Mouse (Mus musculus) hindbrain, embryonic 12.5 days (tissue): ENCODE results near the gene Zxdb. TPM values are rescaled to one million over a fixed set of nuclear protein-coding genes. Genes with fewer than 3 reads are reported as not detected.
"Not testable (repeated sequence)": the region's sequence is repeated elsewhere in the genome, so short reads cannot be mapped to it uniquely, and the experiment has no call there.

Experiments used
- ATAC-seq: fragments of 200-750 bp; cut with Nextera tagmentation; 2 replicates; pipeline ENCODE4 v1.8.0; 2017; ENCODE audit warnings: moderate TSS enrichment; ENCODE audit not compliant: low FRiP score
- H3K27ac ChIP-seq: fragments of 300-500 bp; sonication (generic); 2 replicates; pipeline ENCODE4 v1.5.1; 2016; ENCODE audit warnings: mild to moderate bottlenecking
- H3K27me3 ChIP-seq: fragments of 300-500 bp; sonication (generic); 2 replicates; pipeline ENCODE4 v1.6.1; 2016; ENCODE audit warnings: mild to moderate bottlenecking
- H3K36me3 ChIP-seq: fragments of 300-500 bp; sonication (generic); 2 replicates; pipeline ENCODE4 v1.6.1; 2016; ENCODE audit warnings: mild to moderate bottlenecking
- H3K4me1 ChIP-seq: fragments of 300-500 bp; sonication (generic); 2 replicates; pipeline ENCODE4 v1.6.1; 2016
- H3K4me2 ChIP-seq: fragments of 300-500 bp; sonication (generic); replicated peaks from 2 replicates; pipeline ENCODE4 v1.6.1; 2016; ENCODE audit warnings: mild to moderate bottlenecking
- H3K4me3 ChIP-seq: fragments of 300-500 bp; sonication (generic); 2 replicates; pipeline ENCODE4 v1.5.1; 2016; ENCODE audit warnings: mild to moderate bottlenecking
- H3K9ac ChIP-seq: fragments of 300-500 bp; sonication (generic); 2 replicates; pipeline ENCODE4 v1.6.1; 2016; ENCODE audit warnings: mild to moderate bottlenecking, moderate library complexity
- H3K9me3 ChIP-seq: fragments of 300-500 bp; sonication (generic); replicated peaks from 2 replicates; pipeline ENCODE4 v1.6.1; 2016; ENCODE audit warnings: mild to moderate bottlenecking
- WGBS: fragments of 180-500 bp; shearing (Covaris S2); methylation state at CpG from one replicate; pipeline ENCODE4 v1.1.7; 2016; 5-methylcytosine and 5-hydroxymethylcytosine counted together
- polyA plus RNA-seq: library from polyadenylated mRNA; unstranded; fragments of >200 nt; fragmentation: Nextera tagmentation; extraction: Ambion mirVana; gene quantifications from 2 replicates; pipeline ENCODE4 v1.2.1, GENCODE M21; 2016

The Zxdb gene
- polyA plus RNA-seq, result 1.7 and 2.0 TPM in 2 replicates

DNA sequence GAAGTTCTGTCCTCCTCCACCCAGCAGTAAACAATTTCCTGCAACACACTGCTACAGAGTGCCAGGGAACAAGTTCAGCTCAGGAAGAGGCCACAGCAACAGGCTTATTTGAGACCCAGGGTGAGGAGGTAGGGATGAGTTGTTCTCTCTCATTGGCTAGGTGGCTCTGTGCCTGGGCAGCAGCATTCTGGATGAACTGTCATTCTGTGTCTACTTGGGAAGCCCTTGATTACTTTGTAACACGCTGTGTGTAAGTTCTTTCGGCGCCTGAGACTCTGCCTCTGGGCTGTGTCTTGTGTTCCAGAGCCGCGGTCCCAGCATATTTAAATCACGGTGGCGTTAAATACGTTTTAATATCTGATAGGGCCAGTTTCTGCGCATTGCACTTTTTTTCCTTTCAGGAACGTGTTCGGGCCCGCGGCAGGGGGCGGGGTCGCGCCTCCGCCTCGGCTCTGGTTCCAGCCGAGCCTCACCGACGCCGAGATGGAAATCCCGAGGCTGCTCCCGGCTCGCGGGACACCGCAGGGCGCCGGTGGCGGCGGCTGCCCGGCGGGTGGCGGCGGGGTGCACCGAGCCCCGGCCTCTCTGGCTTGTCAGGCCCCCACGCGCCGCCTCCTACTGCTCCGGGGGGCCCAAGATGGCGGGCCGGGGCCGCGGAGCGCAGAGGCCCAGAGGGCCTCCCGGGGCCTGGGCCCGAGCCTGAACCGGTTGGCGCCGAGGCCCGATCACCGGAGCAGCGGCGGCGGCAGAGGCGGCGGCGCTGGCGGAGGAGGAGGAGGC, at the start of gene Zxdb:
Gene Zxdb (plus strand): TSS at position 378 of the 780 bp plus-strand sequence.
- H3K27me3 ChIP-seq, H3K4me1 ChIP-seq, H3K27ac ChIP-seq, H3K4me2 ChIP-seq, H3K36me3 ChIP-seq, H3K9ac ChIP-seq, H3K9me3 ChIP-seq: not testable (repeated sequence)
- ATAC-seq, result peak; percentile 80
- no CpG with 5 or more reads among the region's 60 CpGs for WGBS
- H3K4me3 ChIP-seq, result peak within 1 kb of the TSS; percentile 27

DNA sequence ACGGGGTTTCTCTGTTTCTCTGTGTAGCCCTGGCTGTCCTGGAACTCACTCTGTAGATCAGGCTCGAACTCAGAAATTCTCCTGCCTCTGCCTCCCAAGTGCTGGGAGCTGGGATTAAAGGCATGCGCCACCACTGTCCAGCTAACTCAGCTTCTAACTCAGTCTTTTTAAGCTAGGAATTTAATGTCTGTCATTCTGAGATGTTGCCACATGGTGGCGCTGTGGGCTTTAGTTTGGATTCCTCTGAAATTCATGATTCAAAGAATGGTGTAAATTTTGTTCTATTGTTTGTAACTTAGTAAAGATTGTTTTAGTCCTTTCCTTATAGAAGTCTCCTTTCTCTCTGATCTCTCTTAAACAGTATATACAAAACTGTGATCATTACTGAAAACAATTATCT, 49.4 kb upstream of the Zxdb start:
- ATAC-seq, result no peak
- H3K4me3 ChIP-seq, result no peak overlapping the region
- H3K36me3 ChIP-seq, result no peaks in the 10 kb centered on the region
- no peak overlapping the region for H3K4me2 ChIP-seq
- H3K27me3 ChIP-seq, result no peaks in the 10 kb centered on the region
- no peak overlapping the region for H3K9ac ChIP-seq
- H3K4me1 ChIP-seq, result no peaks in the 10 kb centered on the region
- 48% methylated on average over 4 of the region's 4 CpGs for WGBS
- no peak overlapping the region for H3K27ac ChIP-seq
- no peaks in the 10 kb centered on the region for H3K9me3 ChIP-seq

DNA sequence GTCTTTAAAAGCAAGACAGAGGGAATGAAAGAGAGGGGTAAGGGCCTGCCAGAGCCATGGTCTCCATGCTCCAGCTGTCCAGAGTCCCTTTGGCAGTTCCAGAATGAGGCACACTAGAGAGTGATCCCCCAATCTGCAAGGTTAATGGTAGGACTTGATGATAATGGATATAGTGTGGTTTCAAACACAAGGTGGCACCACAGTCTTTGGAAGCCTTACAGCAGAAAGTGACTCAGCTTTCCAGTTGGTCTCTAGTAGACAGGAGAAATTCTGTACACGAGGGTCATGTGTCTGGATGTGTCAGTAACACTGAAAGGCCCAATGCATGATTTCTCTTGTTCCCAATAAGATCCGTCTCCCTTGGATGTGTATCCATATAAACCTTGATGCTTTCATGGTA, 42.8 kb upstream of the Zxdb start:
- not testable (repeated sequence) for H3K36me3 ChIP-seq, H3K4me2 ChIP-seq, ATAC-seq, H3K9ac ChIP-seq, H3K4me1 ChIP-seq, H3K27me3 ChIP-seq, H3K27ac ChIP-seq, H3K9me3 ChIP-seq, H3K4me3 ChIP-seq
- WGBS, result no CpG with 5 or more reads among the region's 2 CpGs

DNA sequence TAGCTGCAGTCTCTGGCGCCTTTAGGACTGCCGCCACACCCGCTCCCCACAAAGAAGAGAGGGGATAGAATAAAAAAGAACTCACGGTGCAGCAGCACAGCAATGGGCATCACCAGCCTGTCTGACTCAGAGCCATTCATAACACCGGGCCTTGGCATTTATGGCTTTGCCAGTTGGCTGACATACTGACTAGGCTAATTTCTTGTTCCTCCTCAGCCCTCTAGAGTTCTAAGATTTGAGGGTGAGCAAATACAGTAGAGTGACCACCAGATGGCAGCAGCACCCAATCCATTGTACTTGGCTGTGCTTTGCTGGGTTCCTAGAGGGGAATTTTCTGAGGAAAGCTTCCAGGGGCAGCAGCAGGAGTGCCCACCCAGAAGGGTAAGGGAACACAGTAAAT, 34.8 kb upstream of the Zxdb start:
- 81% methylated on average over 5 of the region's 5 CpGs for WGBS
- ATAC-seq, result peak; percentile 58; the same call in 1 of the 2 replicates
- not testable (repeated sequence) for H3K27ac ChIP-seq, H3K9ac ChIP-seq, H3K36me3 ChIP-seq, H3K4me2 ChIP-seq, H3K27me3 ChIP-seq, H3K9me3 ChIP-seq, H3K4me1 ChIP-seq, H3K4me3 ChIP-seq

DNA sequence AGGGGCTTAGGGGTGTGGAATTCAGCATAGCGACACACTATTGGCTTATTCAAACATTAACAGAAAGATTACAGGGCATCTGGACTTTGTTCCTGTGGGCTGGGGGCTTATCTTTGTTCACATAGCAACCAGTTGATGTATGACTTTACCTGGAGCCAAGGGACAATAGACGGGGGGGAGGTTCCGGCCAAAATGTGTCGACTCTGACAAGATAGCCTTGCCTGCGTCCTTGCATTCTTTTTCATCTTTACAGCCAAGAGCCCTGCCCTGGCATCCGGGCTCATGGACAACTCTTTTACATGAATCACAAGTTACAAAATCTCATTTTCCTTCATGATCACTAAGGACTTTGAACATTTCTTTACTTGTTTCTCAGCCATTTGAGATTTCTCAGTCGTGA, 17.7 kb upstream of the Zxdb start:
- not testable (repeated sequence) for H3K4me3 ChIP-seq, H3K4me2 ChIP-seq, H3K36me3 ChIP-seq, H3K9ac ChIP-seq, H3K27me3 ChIP-seq, H3K4me1 ChIP-seq, H3K27ac ChIP-seq, H3K9me3 ChIP-seq, ATAC-seq
- 93% methylated on average over 7 of the region's 7 CpGs for WGBS

DNA sequence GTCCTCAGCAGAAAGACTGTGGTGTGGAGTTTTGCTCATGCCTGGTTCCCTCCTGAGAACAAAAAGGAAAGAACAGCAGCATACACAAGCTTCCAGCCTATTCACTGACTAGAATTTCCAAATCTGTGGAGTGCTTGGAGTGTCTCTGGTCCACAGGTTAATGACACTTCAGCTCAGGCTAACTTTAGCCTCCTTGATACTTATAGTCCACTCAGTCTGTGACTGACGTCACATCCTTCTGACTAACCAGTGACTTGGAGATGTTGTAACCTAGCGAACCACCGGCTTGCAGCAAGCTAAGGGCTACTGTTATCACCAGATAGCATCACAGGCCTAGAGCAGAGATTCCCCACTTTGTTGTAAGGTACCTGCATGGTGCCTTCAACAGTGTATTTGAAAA, 14.6 kb upstream of the Zxdb start:
- H3K9ac ChIP-seq, H3K27ac ChIP-seq, H3K27me3 ChIP-seq, H3K4me1 ChIP-seq, H3K36me3 ChIP-seq, ATAC-seq, H3K4me3 ChIP-seq, H3K9me3 ChIP-seq, H3K4me2 ChIP-seq: not testable (repeated sequence)
- no CpG with 5 or more reads among the region's 3 CpGs for WGBS

DNA sequence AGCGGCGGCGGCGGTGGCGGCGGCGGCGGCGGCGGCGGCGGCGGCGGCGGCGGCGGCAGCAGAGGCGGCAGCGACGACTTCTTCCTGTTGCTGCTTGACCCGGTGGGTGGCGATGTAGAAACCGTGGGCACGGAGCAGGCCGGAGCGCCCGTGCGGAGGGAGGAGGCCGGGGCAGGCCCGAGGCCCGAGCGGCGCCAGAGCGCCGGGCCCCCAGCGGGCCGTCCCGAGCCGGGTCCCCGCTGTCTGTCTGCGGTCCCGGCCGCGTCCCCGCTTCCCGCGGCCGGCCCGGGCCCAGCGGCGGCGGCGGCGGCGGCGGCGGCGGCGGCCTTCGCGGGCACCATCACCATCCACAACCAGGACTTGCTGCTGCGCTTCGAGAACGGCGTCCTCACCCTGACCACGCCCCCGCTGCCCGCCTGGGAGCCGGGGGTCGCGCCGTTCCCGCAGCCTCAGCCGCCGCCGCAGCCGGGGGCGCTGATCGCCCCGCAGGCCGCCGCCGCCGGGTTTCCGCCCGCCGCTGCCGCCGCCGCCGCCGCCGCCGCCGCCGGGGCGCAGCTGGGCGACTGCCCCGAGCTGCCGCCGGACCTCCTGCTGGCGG, 702 bp downstream of the Zxdb start:
- not testable (repeated sequence) for H3K9ac ChIP-seq, H3K27me3 ChIP-seq, H3K27ac ChIP-seq, H3K4me2 ChIP-seq, H3K9me3 ChIP-seq, H3K4me1 ChIP-seq, H3K36me3 ChIP-seq
- peak; percentile 65 for ATAC-seq
- H3K4me3 ChIP-seq, result peak overlapping the region; percentile 27
- no CpG with 5 or more reads among the region's 102 CpGs for WGBS

DNA sequence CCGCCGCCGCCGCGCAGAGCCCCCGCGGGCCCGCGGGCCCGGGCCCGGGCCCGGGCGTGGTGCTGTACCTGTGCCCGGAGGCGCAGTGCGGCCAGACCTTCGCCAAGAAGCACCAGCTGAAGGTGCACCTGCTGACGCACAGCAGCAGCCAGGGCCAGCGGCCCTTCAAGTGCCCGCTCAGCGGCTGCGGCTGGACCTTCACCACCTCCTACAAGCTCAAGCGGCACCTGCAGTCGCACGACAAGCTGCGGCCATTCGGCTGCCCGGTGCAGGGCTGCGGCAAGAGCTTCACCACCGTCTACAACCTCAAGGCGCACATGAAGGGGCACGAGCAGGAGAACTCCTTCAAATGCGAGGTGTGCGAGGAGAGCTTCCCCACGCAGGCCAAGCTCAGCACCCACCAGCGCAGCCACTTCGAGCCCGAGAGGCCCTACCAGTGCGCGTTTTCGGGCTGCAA, 1.3 kb downstream of the Zxdb start:
- not testable (repeated sequence) for H3K9me3 ChIP-seq, H3K4me3 ChIP-seq, H3K27ac ChIP-seq, H3K4me1 ChIP-seq, H3K9ac ChIP-seq, H3K4me2 ChIP-seq, H3K27me3 ChIP-seq, H3K36me3 ChIP-seq
- no CpG with 5 or more reads among the region's 41 CpGs for WGBS
- peak; percentile 62 for ATAC-seq

DNA sequence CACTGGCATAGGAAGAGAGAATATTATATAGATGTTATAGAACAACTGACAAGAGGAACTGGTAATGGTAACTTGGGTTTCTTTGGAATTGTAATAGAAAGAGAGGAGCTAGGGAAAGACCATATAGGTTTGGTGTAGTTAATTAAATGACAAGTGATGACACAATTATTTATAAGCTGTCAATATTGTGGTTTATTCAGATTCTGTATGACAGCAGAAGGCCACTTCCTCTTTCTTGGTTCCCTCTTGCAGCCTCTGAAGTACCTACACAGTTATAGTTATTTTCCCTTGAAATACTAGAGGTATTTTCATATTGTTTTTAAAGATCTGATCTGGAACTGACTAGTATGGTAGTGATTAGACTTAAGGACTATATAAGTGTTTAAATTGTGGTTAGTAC, 7.2 kb downstream of the Zxdb start:
- Histone ChIP-seq H3K4me2 (no peak overlapping the region), H3K9ac (no peak overlapping the region), H3K4me1 (no peaks in the 10 kb centered on the region), H3K27me3 (no peaks in the 10 kb centered on the region), H3K9me3 (no peaks in the 10 kb centered on the region), H3K4me3 (no peak overlapping the region), H3K27ac (no peak overlapping the region), H3K36me3 (0 out of 2 replicates have a peak, but pooled peaks cover 3% of the 10 kb centered on the region)
- ATAC-seq, result no peak

DNA sequence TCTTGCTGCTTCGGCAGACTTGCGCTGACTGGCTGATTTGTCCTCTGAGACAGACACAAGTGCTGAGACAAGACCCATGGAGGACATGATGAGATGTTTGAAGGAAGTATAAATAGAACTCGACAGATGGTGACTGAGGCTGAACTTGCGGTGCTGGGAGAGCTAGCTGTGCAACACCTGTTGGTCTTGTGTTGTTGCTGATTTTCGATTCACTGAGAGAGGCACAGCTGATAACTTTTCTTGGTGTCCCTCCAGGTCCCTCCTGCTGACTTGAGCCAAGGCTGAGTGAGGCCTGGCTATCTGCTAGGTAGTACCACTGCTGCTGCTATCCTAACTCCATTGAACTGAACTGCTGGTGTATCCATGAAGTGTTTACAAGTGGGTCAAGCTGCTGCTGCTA, 29.4 kb downstream of the Zxdb start:
- no peaks in the 10 kb centered on the region for H3K36me3 ChIP-seq
- ATAC-seq, result no peak
- H3K4me3 ChIP-seq, result no peak overlapping the region
- H3K9ac ChIP-seq, result no peak overlapping the region
- WGBS, result 90% methylated on average over 5 of the region's 5 CpGs
- no peak overlapping the region for H3K4me2 ChIP-seq
- no peaks in the 10 kb centered on the region for H3K4me1 ChIP-seq
- no peaks in the 10 kb centered on the region for H3K9me3 ChIP-seq
- H3K27ac ChIP-seq, result no peak overlapping the region
- H3K27me3 ChIP-seq, result no peaks in the 10 kb centered on the region

DNA sequence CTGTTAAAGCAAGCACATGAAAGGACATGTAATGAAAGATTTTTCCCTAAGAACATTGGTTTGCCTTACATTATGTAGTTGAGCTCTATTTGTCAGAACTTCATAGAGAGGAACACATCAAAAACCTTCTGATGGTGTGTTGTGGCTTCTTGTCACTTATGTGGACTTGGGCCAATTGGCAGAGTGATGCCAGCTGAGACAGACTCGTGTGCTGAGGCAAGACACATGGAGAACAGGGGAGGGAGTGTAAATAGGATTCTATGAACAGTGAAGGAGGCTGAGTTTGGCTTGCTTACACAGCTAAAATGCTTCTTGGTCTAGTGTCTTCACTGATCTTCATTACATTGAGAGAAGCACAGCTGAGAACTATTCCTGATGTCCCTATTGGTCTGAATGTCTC, 35.6 kb downstream of the Zxdb start:
- no peak overlapping the region for H3K9ac ChIP-seq
- no peaks in the 10 kb centered on the region for H3K27me3 ChIP-seq
- H3K27ac ChIP-seq, result no peak overlapping the region
- H3K9me3 ChIP-seq, result no peaks in the 10 kb centered on the region
- H3K4me1 ChIP-seq, result no peaks in the 10 kb centered on the region
- no peak overlapping the region for H3K4me2 ChIP-seq
- 40% methylated on average over 1 of the region's 1 CpGs for WGBS
- H3K4me3 ChIP-seq, result no peak overlapping the region
- no peaks in the 10 kb centered on the region for H3K36me3 ChIP-seq
- no peak for ATAC-seq

DNA sequence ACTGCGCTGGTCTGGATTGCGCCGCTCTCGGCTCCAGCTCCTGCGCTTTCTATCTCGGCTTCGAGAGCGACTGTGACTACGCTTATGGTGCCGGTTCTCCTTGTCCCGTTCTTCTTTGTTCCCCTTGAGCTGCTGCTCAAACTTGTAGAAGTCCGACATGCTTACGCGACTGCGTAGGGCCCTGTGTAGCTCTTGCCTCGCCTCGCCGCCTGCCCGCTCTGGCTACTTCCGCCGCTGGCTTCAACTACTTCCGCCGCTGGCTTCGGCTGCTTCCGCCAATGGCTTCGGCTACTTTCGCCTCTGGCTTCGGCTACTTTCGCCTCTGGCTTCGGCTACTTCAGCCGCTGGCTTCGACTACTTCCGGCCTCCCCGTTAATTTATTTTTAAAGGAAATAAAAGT, 49.5 kb downstream of the Zxdb start:
- H3K4me1 ChIP-seq, result no peaks in the 10 kb centered on the region
- 96% methylated on average over 34 of the region's 34 CpGs for WGBS
- H3K4me3 ChIP-seq, result no peak overlapping the region
- H3K27me3 ChIP-seq, result no peaks in the 10 kb centered on the region
- ATAC-seq, result no peak
- H3K27ac ChIP-seq, result no peak overlapping the region
- no peaks in the 10 kb centered on the region for H3K36me3 ChIP-seq
- H3K9ac ChIP-seq, result no peak overlapping the region
- no peak overlapping the region for H3K4me2 ChIP-seq
- H3K9me3 ChIP-seq, result no peaks in the 10 kb centered on the region
